Mouse (Mus musculus): ENCODE measurements around the gene Nfatc4.
A peak's percentile ranks its signal among the peaks of the same experiment; 100 is the strongest.

GRCm38 (mm10) chr14:55838740-55839139 is 15.8 kb downstream of the Nfatc4 start:
- TF ChIP-seq POLR2A (IDR thresholded peaks at IDR 0.05; ENCODE audit: low read depth, low read length) (no peak), CTCF (conservative IDR thresholded peaks at IDR 0.05 in 1 of 2, IDR thresholded peaks at IDR 0.05 in 1 of 2; ENCODE audit: low read depth in 2 of 2, low read length in 2 of 2) (peak; percentile 27 to 54; a peak in 3 of 4 replicates), USF1 (IDR thresholded peaks at IDR 0.05; ENCODE audit: low read depth, low read length) (no peak), IRF4 (IDR thresholded peaks at IDR 0.05; ENCODE audit: low read depth, low read length) (no peak)

Data from CH12.LX (cell line).